Mouse (Mus musculus) limb, embryonic 10.5 days (tissue): ENCODE measurements around the gene Gramd4. TPM values are rescaled to one million over a fixed set of nuclear protein-coding genes. Genes with fewer than 3 reads are reported as not detected.

Experiments
- DNase-seq: peaks from one replicate; pipeline ENCODE4 v3.0.0-alpha.2; 2017; ENCODE audit warnings: low spot score
- H3K27ac ChIP-seq: fragments of 300-500 bp; sonication (generic); 2 replicates; pipeline ENCODE4 v1.5.1; 2016; ENCODE audit warnings: mild to moderate bottlenecking
- H3K27me3 ChIP-seq: fragments of 300-500 bp; sonication (generic); 2 replicates; pipeline ENCODE4 v1.6.1; 2016; ENCODE audit warnings: low read depth, mild to moderate bottlenecking; ENCODE audit not compliant: poor library complexity, severe bottlenecking
- H3K36me3 ChIP-seq: fragments of 300-500 bp; sonication (generic); 2 replicates; pipeline ENCODE4 v1.6.1; 2016; ENCODE audit warnings: mild to moderate bottlenecking, moderate library complexity
- H3K4me1 ChIP-seq: fragments of 300-500 bp; sonication (generic); 2 replicates; pipeline ENCODE4 v1.6.1; 2016
- H3K4me3 ChIP-seq: fragments of 300-500 bp; sonication (generic); 2 replicates; pipeline ENCODE4 v1.5.1; 2016; ENCODE audit warnings: mild to moderate bottlenecking, moderate library complexity
- H3K9me3 ChIP-seq: fragments of 300-500 bp; sonication (generic); replicated peaks from 2 replicates; pipeline ENCODE4 v1.6.1; 2016; ENCODE audit warnings: mild to moderate bottlenecking
- WGBS: fragments of 180-500 bp; shearing (Covaris S2); methylation state at CpG from one replicate; pipeline ENCODE4 v1.1.7; 2016; 5-methylcytosine and 5-hydroxymethylcytosine counted together
- polyA plus RNA-seq: library from polyadenylated mRNA; unstranded; fragments of >200 nt; fragmentation: Nextera tagmentation; extraction: Ambion mirVana; gene quantifications from 2 replicates; pipeline ENCODE4 v1.2.1, GENCODE M21; 2016

Gramd4 gene
- polyA plus RNA-seq, 1 experiment from 2014 or later = 14.1 TPM

DNA sequence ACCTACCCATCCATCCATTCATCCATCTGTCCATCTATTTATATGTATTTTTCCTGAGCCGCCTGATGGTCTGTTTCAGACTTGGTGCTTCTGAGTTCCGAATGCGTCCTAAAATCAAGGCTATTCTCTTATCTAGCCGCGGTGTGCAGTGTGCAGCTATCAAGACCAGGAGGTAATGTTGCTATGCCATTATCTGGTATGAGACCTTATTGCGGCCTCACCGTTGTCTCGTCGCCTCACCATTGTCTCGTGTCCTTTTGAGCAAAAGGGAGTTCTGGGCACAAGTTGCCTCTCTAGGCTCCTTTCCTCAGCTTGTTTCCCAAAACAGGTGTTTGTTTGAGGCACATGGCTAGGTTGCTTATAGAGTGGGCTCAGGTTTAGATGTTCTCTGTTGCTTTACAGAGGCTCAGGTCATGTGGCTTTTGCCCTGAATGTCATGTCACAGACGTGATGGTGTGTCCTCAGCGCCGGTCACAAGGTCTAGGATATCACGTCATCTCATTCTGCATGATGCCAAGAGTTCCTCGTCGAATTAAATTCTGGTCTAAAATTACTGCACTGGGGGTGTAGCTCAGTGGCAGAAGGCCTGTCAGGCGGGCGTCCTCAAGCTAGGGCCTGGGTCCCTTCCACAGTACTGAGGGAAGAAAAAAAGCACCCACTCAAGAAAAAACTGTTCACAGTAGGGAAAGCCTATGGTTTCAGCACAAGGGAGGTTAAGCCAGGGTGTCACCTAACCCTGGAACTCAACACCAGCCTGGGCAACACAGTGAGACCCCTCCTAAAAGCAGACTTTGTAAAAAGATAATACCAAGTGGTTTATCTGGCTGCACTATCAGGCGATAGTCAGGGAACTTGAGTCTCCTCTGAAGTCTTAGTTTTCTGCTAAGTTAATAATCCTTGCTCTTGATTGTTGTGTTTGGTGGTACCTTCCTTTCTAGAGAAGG lies 47.2 kb downstream of the Gramd4 start:
- peaks cover 21% of the 10 kb centered on the region for H3K4me1 ChIP-seq
- no peaks in the 10 kb centered on the region for H3K9me3 ChIP-seq
- no peak for DNase-seq
- H3K27ac ChIP-seq = no peak overlapping the region
- peaks cover 45% of the 10 kb centered on the region for H3K36me3 ChIP-seq
- no peak overlapping the region for H3K4me3 ChIP-seq
- 91% methylated on average over 19 of the region's 19 CpGs for WGBS
- H3K27me3 ChIP-seq = no peaks in the 10 kb centered on the region

DNA sequence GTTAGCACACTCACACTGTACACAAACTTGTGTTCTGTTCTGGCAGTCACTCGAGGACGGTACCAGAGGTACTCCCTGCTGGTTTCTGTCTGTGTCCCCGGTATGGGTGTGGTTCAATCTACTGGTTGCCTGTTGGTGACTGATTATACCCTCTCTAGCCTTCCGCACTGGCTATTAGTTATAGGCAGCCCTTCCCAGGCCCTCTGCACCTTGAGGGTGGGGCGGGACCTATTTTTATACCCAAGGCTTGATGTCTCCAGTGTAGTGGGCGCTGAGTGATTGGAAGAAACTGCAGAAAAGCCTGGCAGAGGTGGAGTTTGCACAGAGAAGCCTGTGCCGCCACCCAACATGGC lies 47.8 kb downstream of the Gramd4 start:
- DNase-seq = no peak
- peaks cover 45% of the 10 kb centered on the region for H3K36me3 ChIP-seq
- no peak overlapping the region for H3K27ac ChIP-seq
- no peaks in the 10 kb centered on the region for H3K27me3 ChIP-seq
- peaks cover 18% of the 10 kb centered on the region for H3K4me1 ChIP-seq
- no peaks in the 10 kb centered on the region for H3K9me3 ChIP-seq
- 91% methylated on average over 7 of the region's 7 CpGs for WGBS
- no peak overlapping the region for H3K4me3 ChIP-seq

DNA sequence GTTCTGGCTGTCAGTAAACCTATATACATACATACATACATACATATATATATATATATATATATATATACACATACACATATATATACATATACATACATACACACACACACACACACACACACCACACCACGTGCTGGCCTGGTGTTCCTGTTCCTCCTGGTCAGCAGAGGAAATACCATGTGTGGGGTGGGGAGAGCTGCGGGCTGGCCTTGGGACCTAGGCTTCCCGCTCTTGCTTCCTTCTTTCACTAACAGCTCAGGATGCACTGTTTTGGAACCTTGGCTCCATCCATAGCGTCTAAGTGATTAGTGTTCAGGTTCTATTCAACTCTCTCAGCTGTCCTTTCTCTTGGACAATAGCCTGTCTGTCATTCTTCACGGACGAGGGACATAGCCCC lies 48.3 kb downstream of the Gramd4 start:
- Histone ChIP-seq H3K4me1 (peaks cover 14% of the 10 kb centered on the region), H3K36me3 (peaks cover 42% of the 10 kb centered on the region), H3K4me3 (no peak overlapping the region), H3K27me3 (no peaks in the 10 kb centered on the region), H3K9me3 (no peaks in the 10 kb centered on the region), H3K27ac (no peak overlapping the region)
- WGBS = 87% methylated on average over 6 of the region's 6 CpGs
- no peak for DNase-seq

DNA sequence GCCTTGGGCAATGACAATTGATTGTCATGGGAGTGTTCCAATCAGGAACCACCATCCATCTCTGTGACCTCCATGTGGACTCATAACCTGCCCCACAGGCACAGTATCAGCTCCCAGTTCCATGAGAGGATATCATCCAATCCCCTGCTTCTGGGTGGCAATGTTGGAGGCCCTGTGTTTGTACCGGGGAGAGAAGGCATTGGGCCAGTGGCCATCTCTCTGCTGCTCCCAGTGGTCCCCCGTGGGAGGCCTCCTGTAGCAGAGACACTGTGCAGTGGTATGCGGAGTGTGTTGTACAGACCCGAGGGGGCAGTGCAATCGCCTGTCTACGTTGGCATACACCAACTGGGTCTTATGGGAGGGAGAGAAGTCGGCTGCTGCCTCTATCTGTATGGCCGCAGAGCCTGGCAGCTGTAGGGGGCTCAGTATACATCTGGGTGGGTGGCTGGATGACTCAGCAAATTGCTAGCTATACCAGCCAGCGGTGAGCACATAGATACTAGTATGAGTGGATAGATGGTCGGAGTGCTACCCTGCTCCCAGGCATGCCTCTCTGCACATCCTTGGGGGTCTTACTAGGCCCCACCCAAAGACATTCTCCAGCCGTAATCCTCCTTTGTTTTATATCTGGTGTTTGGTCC lies 50.5 kb downstream of the Gramd4 start:
- no peak for DNase-seq
- 89% methylated on average over 11 of the region's 11 CpGs for WGBS
- Histone ChIP-seq H3K4me3 (no peak overlapping the region), H3K27ac (no peak overlapping the region), H3K9me3 (no peaks in the 10 kb centered on the region), H3K27me3 (no peaks in the 10 kb centered on the region), H3K4me1 (peaks cover 17% of the 10 kb centered on the region), H3K36me3 (peaks cover 21% of the 10 kb centered on the region)

DNA sequence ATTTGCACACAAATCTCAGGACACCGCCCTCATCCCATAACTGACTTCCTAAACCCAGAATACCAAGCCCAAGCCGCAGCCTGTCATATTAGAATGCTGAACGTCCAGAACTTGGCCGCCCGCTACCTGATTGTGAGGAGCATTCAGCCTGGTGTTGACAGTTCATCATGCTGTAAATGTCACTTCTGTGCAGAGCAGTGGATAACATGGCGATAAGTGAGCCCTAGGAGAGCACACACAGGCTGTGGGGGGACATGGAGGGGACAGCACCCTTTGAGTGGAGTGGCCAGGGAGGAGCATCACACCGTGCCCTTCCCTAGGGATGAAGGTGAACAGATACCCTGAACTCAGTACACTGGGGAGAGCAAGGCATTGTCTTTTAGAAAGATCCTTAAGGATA lies 51.8 kb downstream of the Gramd4 start:
- WGBS = 87% methylated on average over 7 of the region's 7 CpGs
- Histone ChIP-seq H3K4me1 (peaks cover 28% of the 10 kb centered on the region), H3K9me3 (no peaks in the 10 kb centered on the region), H3K27me3 (no peaks in the 10 kb centered on the region), H3K36me3 (peaks cover 13% of the 10 kb centered on the region), H3K4me3 (no peak overlapping the region), H3K27ac (no peak overlapping the region)
- DNase-seq = no peak

DNA sequence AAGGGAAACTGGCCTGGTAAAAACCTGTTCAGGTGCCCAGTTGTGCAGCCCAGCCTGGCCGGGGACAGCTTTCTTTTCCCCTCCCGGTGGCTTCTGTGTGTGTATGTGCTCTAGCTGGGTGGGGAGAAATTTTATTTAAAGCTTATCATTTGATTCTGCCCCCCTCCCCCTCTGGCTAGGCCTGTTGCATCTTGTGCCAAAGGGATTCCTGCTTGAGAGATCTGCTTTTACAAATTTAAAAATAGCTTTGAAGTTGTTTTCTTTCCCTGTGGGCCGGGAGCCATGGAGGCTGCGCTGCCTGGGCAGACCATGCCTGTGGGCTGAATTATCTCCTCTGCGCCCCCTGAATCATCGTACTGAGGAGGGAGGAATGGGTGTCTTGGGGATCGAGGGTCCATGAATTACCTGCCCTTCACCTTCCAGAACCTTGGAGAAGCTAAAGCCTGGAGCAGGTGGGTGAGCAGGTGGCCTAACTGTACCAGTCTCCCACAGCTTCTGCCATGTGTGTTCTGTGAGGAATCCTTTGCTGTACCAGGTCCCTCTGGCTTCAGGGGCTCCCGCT lies 52.2 kb downstream of the Gramd4 start:
- Histone ChIP-seq H3K9me3 (no peaks in the 10 kb centered on the region), H3K27me3 (no peaks in the 10 kb centered on the region), H3K27ac (no peak overlapping the region), H3K4me3 (no peak overlapping the region), H3K36me3 (peaks cover 8% of the 10 kb centered on the region), H3K4me1 (peaks cover 29% of the 10 kb centered on the region)
- 87% methylated on average over 8 of the region's 8 CpGs for WGBS
- DNase-seq = no peak

DNA sequence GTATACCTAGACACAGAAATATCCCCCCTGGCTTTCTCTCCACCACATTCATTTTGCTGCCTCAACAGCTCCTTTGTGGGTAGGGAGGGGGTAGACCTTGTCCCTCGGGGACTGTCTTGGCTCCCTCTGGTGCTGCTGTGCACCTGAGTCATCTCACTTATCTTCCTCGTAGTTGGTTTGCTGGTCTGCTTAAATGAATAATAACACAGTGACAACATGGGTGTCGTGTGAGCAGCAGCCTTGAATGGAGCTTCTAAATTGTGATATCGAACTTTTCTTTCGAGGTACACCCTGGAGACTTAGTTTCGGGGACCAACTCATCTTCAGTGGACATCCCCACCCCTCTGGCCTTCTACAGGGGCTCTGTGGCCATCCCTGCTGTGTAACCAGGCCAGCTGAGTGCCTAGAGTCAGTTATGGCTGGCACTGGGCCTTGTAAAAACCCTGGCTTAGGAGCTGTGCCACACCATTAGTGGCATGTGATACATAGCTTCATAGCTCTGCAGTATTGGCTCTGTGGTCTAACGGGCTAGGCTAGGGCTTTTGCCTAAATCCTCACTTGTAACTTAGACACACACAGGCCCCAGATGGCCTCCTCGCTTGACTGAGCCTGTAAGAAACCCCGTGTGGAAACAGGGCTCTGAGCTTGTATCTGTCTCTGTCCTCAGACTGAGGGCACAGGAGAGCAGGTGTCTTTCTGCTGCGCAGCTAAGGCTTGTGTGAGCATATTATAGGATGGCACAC lies 53.0 kb downstream of the Gramd4 start:
- Histone ChIP-seq H3K36me3 (peaks cover 3% of the 10 kb centered on the region; the same call in 1 of the 2 replicates), H3K9me3 (no peaks in the 10 kb centered on the region), H3K4me1 (peaks cover 29% of the 10 kb centered on the region), H3K27ac (no peak overlapping the region), H3K4me3 (no peak overlapping the region), H3K27me3 (no peaks in the 10 kb centered on the region)
- 85% methylated on average over 10 of the region's 10 CpGs for WGBS
- no peak for DNase-seq

DNA sequence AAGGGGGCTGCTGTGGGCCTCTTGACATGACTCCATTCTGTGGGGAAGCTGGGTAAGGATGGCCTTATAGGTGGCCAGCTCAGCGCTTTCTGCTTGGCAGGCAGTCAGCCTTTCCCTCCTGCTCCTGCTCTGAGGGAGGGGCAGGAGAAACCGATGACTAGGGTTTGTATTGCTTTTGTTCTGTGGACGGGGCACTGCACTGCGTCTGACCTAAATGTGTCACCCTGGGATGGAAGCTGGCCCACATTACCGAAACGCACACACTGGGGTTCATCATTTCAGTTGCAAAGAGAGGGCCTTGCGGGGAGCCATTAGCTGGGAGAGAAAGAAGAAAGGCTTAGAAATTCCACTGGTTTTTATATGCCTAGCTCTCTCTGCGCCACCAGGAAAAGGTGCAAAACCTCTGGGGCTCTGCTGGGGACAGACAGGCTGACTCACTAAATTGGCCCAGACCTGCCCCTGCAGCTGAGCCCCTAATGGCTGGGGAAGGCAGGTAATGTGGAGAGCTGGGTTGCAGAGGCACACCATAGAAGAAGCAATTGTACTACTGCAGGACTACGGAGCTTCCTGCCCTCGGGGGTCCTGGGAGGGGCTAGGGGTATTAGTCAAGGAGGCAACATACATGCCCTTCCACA lies 55.3 kb downstream of the Gramd4 start:
- no peaks in the 10 kb centered on the region for H3K27me3 ChIP-seq
- H3K36me3 ChIP-seq = peaks cover 1% of the 10 kb centered on the region; the same call in 1 of the 2 replicates
- DNase-seq = peak; percentile 50
- peak overlapping the region; percentile 58 for H3K27ac ChIP-seq
- 6% methylated on average over 10 of the region's 10 CpGs for WGBS
- H3K9me3 ChIP-seq = no peaks in the 10 kb centered on the region
- H3K4me3 ChIP-seq = no peak overlapping the region
- H3K4me1 ChIP-seq = peaks cover 42% of the 10 kb centered on the region

DNA sequence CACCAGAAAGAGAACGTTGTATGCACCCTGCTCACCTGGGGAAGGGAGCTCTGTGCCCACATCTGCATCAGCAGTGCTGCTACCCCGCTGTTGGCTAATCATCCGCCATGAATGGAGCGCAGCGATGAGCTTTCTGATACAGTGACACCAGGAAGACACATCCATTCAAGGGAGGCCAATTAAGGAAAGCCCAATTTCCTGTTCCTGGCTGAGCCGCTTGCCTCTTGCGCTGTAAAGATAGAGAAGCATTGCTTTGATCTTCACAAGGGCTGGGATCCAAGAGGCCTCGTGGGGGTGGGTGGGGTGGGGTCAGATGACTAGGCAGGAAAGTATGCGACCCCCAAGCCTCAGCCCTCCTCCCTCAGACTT lies 55.8 kb downstream of the Gramd4 start:
- H3K4me1 ChIP-seq = peaks cover 44% of the 10 kb centered on the region
- H3K9me3 ChIP-seq = no peaks in the 10 kb centered on the region
- H3K36me3 ChIP-seq = no peaks in the 10 kb centered on the region; the same call in none of the 2 replicates
- no peak overlapping the region for H3K4me3 ChIP-seq
- DNase-seq = no peak
- no peaks in the 10 kb centered on the region for H3K27me3 ChIP-seq
- 4% methylated on average over 9 of the region's 9 CpGs for WGBS
- peak overlapping the region; percentile 58 for H3K27ac ChIP-seq

DNA sequence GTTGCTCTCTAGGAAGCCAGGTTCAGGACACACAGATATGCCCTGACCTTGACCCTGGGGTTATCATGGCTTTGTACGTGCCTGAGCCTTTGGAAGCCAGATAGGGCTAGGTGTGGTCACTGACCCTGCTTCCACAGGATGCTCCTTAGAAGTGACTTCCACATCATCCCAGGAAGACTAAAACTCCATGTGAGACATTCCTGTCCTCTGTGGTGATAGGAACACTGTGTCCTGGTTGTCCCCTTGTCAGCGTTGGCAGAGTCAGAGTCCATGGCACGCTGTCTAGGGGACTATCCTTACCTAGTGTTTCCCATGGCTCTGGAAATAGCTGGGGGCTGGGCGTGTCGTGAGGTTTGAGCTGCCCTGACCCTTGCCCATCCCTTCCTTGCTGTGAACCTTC lies 58.9 kb downstream of the Gramd4 start:
- Histone ChIP-seq H3K36me3 (peaks cover 24% of the 10 kb centered on the region), H3K27me3 (no peaks in the 10 kb centered on the region), H3K27ac (no peak overlapping the region), H3K4me1 (peaks cover 44% of the 10 kb centered on the region), H3K9me3 (no peaks in the 10 kb centered on the region), H3K4me3 (no peak overlapping the region)
- no peak for DNase-seq
- WGBS = 53% methylated on average over 5 of the region's 5 CpGs

DNA sequence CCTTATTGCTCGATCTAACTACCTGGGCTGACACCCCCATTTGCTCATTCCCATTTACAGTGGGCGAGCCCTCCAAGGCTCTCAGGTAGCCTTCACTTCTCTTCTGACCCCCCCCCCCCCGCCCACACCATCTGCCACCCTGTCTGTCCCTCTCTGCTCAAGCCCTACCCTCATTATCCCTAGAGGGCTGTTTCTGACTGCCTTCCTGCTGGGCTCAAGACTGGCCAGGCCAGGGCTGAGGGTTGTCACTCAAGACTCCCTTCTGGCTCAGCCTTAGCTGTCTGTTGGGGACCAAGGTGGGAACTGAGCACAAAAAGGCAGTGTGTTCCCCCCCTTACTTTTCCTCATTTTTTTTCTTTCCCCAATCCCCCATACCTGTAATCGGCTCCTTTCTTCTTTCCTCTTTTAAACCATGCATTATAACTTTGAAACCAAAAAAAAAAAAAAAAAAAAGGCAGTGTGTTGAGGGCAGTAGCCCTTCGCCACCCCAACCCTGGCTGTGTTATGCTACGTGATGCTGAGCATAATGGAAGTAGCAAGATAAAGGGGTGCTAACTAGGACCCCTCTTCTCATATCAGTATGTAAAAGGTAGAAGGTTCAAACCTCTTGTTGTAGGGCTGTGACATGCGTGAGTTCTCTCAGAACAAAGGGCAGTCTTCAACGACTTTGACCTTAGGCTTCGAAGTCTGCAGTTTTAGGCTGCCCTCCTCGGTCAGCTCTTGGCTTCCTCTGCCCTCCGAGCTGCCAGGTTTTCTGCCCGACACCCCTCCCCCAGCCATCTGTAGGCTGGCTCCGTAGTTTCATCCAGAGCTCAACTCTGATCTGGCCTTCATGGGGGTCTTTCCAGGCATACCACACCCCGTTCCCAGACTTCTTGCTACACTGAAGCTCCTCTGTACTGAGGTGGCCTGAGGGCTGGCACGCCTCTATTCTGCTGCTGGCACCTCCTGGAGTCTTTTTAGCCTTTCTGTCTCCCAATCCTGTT lies 59.9 kb downstream of the Gramd4 start:
- Histone ChIP-seq H3K27ac (no peak overlapping the region), H3K27me3 (no peaks in the 10 kb centered on the region), H3K4me3 (no peak overlapping the region), H3K36me3 (peaks cover 34% of the 10 kb centered on the region), H3K4me1 (peaks cover 38% of the 10 kb centered on the region), H3K9me3 (no peaks in the 10 kb centered on the region)
- DNase-seq = no peak
- WGBS = 55% methylated on average over 15 of the region's 15 CpGs
